Mouse (Mus musculus) bone marrow macrophage, adult 2 months (primary cell): Measurements from ENCODE around the gene Wdfy4. TPM values are rescaled to one million over a fixed set of nuclear protein-coding genes. Genes with fewer than 3 reads are reported as not detected.
A peak's percentile ranks its signal among the peaks of the same experiment; 100 is the strongest.

ENCODE experiments used
- H3K27ac ChIP-seq: 2 replicates; pipeline ENCODE4 v1.5.1; 2012; ENCODE audit warnings: low read depth, low read length; ENCODE audit not compliant: insufficient read depth
- H3K4me1 ChIP-seq: 2 replicates; pipeline ENCODE4 v1.6.1; 2012; ENCODE audit warnings: low read length; ENCODE audit not compliant: control insufficient read depth, insufficient read depth
- H3K4me3 ChIP-seq: 2 replicates; pipeline ENCODE4 v1.5.1; 2012; ENCODE audit warnings: mild to moderate bottlenecking, low read length, moderate library complexity; ENCODE audit not compliant: insufficient read depth
- CTCF ChIP-seq: IDR thresholded peaks from 2 replicates; pipeline ENCODE4 v1.5.1; 2012; ENCODE audit warnings: low read depth, mild to moderate bottlenecking, low read length, moderate library complexity
- POLR2A ChIP-seq: IDR thresholded peaks from 2 replicates; pipeline ENCODE4 v1.6.1; 2012; ENCODE audit warnings: mild to moderate bottlenecking, low read depth, low read length, borderline replicate concordance
- polyA plus RNA-seq: library from polyadenylated mRNA; stranded (reverse); fragments of >200 nt; gene quantifications from 2 replicates; pipeline ENCODE4 v1.2.4, GENCODE M21; 2012; ENCODE audit not compliant: missing spikeins, insufficient read depth, insufficient read length

Wdfy4 gene
- polyA plus RNA-seq, 1 experiment, result 39.7 TPM

- no peak overlapping the region for H3K4me3 ChIP-seq
- TF ChIP-seq CTCF (no peak), POLR2A (no peak)
- H3K27ac ChIP-seq, result no peak overlapping the region
- no peaks in the 10 kb centered on the region for H3K4me1 ChIP-seq
Measured at GRCm38 (mm10) chr14:32950312-32951301, 234.7 kb downstream of the Wdfy4 start.

- Histone ChIP-seq H3K4me3 (no peak overlapping the region), H3K27ac (no peak overlapping the region), H3K4me1 (no peaks in the 10 kb centered on the region)
- no peak for TF ChIP-seq POLR2A
Measured at GRCm38 (mm10) chr14:32947512-32947911, 237.8 kb downstream of the Wdfy4 start.

- Histone ChIP-seq H3K4me3 (no peak overlapping the region), H3K27ac (no peak overlapping the region), H3K4me1 (no peaks in the 10 kb centered on the region)
- no peak for TF ChIP-seq CTCF
- no peak for TF ChIP-seq POLR2A
Measured at GRCm38 (mm10) chr14:32939217-32939616, 246.1 kb downstream of the Wdfy4 start.

GRCm38 (mm10) chr14:32934064-32934463 lies 251.2 kb downstream of the Wdfy4 start:
- Histone ChIP-seq H3K27ac (no peak overlapping the region), H3K4me3 (no peak overlapping the region), H3K4me1 (peaks cover 15% of the 10 kb centered on the region)
- TF ChIP-seq CTCF (no peak), POLR2A (no peak)

- TF ChIP-seq POLR2A (no peak), CTCF (no peak)
- H3K4me3 ChIP-seq, result peak overlapping the region; percentile 13; the same call in 1 of the 2 replicates
- H3K4me1 ChIP-seq, result peaks cover 15% of the 10 kb centered on the region
- no peak overlapping the region for H3K27ac ChIP-seq
Measured at GRCm38 (mm10) chr14:32932220-32932619, 253.1 kb downstream of the Wdfy4 start.

GRCm38 (mm10) chr14:32931709-32932108 lies 253.6 kb downstream of the Wdfy4 start:
- peak overlapping the region; percentile 13; the same call in 1 of the 2 replicates for H3K4me3 ChIP-seq
- TF ChIP-seq CTCF (no peak), POLR2A (no peak)
- peaks cover 15% of the 10 kb centered on the region for H3K4me1 ChIP-seq
- H3K27ac ChIP-seq, result 0 out of 2 replicates have a peak overlapping the region, but pooled peaks have one; percentile 25

- H3K4me1 ChIP-seq, result no peaks in the 10 kb centered on the region
- no peak overlapping the region for H3K4me3 ChIP-seq
- no peak for TF ChIP-seq POLR2A
- no peak for TF ChIP-seq CTCF
- no peak overlapping the region for H3K27ac ChIP-seq
Measured at GRCm38 (mm10) chr14:32923871-32924270, 261.4 kb downstream of the Wdfy4 start.

GRCm38 (mm10) chr14:32917919-32918318 lies 267.4 kb downstream of the Wdfy4 start:
- Histone ChIP-seq H3K4me1 (no peaks in the 10 kb centered on the region), H3K27ac (no peak overlapping the region), H3K4me3 (no peak overlapping the region)
- TF ChIP-seq POLR2A, result no peak
- no peak for TF ChIP-seq CTCF

GRCm38 (mm10) chr14:32915360-32915759 lies 269.9 kb downstream of the Wdfy4 start:
- no peaks in the 10 kb centered on the region for H3K4me1 ChIP-seq
- TF ChIP-seq POLR2A, result no peak
- no peak for TF ChIP-seq CTCF
- no peak overlapping the region for H3K27ac ChIP-seq
- H3K4me3 ChIP-seq, result no peak overlapping the region

GRCm38 (mm10) chr14:32911187-32911586 lies 274.1 kb downstream of the Wdfy4 start:
- Histone ChIP-seq H3K27ac (no peak overlapping the region), H3K4me3 (no peak overlapping the region), H3K4me1 (no peaks in the 10 kb centered on the region)
- TF ChIP-seq CTCF (no peak), POLR2A (no peak)

Other genes starting within 250 kb of the Wdfy4 start
- gene Lrrc18, start 194.1 kb downstream of the Wdfy4 start, polyA plus RNA-seq, result not detected in 2 replicates
- 39.5 and 39.6 TPM in 2 replicates for gene Arhgap22, start 28.5 kb upstream of the Wdfy4 start, polyA plus RNA-seq